Mouse (Mus musculus): ENCODE data around the gene Trafd1. TPM values are rescaled to one million over a fixed set of nuclear protein-coding genes. Genes with fewer than 3 reads are reported as not detected.

Trafd1 gene
- polyA plus RNA-seq, 1 experiment from 2014 or later: 81.0 TPM

DNA sequence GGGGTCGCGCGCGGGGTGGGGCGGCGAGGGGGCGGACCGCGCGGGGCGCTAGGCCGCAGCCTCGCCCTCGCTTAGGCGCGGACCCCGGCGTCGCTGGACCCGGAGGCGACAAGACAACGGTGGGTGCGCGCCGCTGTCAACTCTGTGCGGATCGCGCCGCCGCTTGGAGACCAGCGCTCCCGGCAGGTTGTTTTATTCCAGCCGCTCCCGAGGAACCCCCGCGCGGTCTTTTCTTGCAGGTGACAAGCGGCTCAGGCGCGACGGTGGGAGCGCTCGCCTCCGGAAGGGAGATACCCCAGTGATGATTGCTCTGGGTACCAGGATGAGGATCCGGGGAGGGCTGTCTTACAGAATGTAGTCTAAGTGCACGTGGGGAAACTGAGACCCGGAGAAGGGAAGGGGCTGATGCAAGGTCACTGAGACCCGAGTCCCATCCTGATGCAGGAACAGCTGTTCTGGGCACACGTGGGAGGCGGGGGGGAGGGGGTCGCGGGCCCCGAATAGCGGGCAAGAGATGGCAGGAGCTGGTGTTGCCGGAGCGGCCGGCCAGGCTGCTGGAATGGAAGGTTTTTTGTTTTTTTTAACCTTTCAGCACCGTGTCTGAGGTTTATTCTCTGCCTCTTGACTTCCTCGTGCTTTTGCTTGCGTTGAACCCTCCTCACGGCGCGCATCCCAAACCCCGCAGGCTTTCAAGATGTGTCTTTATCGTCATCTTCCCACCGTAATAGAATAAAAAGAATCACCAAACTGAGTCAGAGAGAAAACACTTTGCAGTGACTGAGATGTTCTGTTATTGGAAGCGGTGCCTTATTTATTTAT, 12.9 kb upstream of the Trafd1 start:
- Histone ChIP-seq H3K4me2 (replicated peaks) (peak overlapping the region; percentile 95), H3K36me3 (peaks cover 13% of the 10 kb centered on the region; the same call in 1 of the 2 replicates), H3K27me3 (no peaks in the 10 kb centered on the region), H3K9ac (peak overlapping the region; percentile 71), H3K27ac (no peak overlapping the region; the same call in 1 of the 2 replicates), H3K4me1 (peaks cover 11% of the 10 kb centered on the region), H3K4me3 (peak overlapping the region; percentile 67), H3K9me3 (no peaks in the 10 kb centered on the region)
- ATAC-seq (ENCODE audit: insufficient number of reproducible peaks, insufficient read depth, low FRiP score, low TSS enrichment): peak; percentile 58
- WGBS: under 1% methylated on average over 67 of the region's 67 CpGs

DNA sequence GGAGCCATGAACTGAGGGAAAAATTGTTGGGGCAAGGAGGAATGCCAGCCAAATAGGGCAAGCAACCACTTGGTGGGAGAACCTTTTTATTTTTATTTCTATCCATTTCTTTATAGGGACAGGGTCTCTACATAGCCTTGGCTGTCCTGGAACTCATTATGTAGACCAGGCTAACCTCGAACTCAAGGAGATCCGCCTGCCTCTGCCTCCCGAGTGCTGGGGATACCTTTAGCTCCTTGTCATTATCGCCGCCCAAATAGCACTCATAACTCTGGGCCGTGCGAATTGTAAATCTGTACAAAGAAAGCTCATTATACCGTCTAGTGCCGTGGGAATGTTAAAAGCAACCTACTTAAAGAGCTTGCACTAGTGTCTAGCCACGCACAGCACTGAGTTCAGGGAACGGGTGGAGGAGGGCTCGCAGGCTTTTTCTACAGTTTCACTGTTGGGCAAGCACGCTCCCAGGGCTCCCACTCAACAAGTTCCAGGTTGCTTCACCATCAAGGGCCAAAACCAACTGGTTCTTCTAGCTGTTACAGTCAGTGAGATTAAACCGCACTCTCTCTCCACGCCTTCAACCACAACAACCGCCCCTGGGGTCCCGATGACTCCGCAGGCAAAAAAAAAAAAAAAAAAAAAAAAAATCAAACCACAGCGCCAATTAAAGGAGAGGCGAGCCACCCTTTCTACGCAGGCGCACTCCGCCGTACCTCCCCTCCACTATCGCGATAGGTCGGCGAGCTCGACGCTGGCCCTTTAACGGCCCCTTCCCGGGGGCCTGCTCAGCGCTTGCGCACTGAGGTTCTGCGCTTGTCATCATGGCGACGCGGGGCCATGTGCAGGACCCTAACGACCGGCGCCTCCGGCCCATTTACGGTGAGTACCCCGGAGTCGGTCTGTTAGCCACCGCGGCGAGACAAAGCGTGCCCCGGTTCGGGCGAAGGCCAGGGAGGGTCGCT, 12.0 kb upstream of the Trafd1 start, which contains the start of gene Naa25:
TSS of gene Naa25 (plus strand) at position 750 of the 959 bp plus-strand sequence.
- peak; percentile 90 for ATAC-seq (ENCODE audit: insufficient number of reproducible peaks, insufficient read depth, low FRiP score, low TSS enrichment)
- peak within 1 kb of the TSS; percentile 67 for H3K4me3 ChIP-seq
- peaks cover 11% of the 10 kb centered on the region for H3K4me1 ChIP-seq
- H3K27ac ChIP-seq: peak within 1 kb of the TSS; percentile 92
- 10% methylated on average over 53 of the region's 53 CpGs for WGBS
- peak within 1 kb of the TSS; percentile 71 for H3K9ac ChIP-seq
- H3K36me3 ChIP-seq: peaks cover 13% of the 10 kb centered on the region; the same call in 1 of the 2 replicates
- peak within 1 kb of the TSS; percentile 95 for H3K4me2 ChIP-seq (replicated peaks)
- H3K27me3 ChIP-seq: no peaks in the 10 kb centered on the region
- H3K9me3 ChIP-seq: no peaks in the 10 kb centered on the region

DNA sequence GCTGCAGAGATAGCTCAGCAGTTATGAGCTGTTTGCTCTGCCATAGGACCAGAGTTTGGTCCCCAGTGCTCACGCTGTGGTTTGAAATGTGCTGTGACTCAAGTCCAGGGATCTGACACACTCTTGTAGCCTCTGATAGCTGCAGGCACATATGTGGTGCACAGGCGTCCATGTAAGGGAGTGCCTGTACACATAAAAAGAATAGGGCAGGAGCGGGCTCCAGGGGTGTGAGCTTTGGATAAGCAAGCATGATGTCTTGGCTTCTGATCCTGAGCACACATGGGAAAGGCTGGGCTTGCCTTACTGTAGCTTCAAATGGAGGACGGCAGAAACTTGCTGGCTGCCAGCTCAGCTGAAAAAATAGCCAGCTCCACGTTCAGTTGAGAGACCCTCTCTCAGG, 10.2 kb upstream of the Trafd1 start:
- H3K27ac ChIP-seq: no peak overlapping the region
- H3K4me2 ChIP-seq (replicated peaks): no peak overlapping the region
- H3K4me1 ChIP-seq: peaks cover 11% of the 10 kb centered on the region
- H3K27me3 ChIP-seq: no peaks in the 10 kb centered on the region
- H3K36me3 ChIP-seq: no peaks in the 10 kb centered on the region
- 73% methylated on average over 5 of the region's 5 CpGs for WGBS
- no peak overlapping the region for H3K9ac ChIP-seq
- ATAC-seq (ENCODE audit: insufficient number of reproducible peaks, insufficient read depth, low FRiP score, low TSS enrichment): no peak
- H3K4me3 ChIP-seq: no peak overlapping the region
- H3K9me3 ChIP-seq: no peaks in the 10 kb centered on the region

DNA sequence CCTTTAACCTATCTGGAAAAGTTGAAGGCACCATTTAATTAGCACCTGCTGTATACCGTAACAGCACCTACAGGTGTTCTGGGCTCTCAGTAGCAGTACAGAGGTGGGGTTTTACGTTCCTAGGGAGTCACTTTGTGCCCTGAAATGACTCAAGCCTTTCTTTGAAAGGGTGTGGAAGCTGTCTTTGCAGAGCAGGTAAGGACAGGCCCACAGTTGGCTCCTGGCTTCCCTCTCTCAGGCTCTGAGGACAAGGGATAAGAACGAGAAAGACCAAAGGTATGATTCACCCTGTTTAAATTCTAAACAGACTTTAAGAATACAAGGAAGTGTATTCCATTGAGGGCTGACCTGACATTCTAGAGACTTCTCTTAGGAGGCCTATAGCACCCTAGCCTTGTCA, 8.0 kb upstream of the Trafd1 start:
- Histone ChIP-seq H3K4me3 (no peak overlapping the region), H3K4me1 (no peaks in the 10 kb centered on the region; the same call in 1 of the 2 replicates), H3K9me3 (no peaks in the 10 kb centered on the region), H3K27me3 (no peaks in the 10 kb centered on the region), H3K27ac (no peak overlapping the region), H3K9ac (no peak overlapping the region), H3K4me2 (replicated peaks) (no peak overlapping the region), H3K36me3 (no peaks in the 10 kb centered on the region)
- no peak for ATAC-seq (ENCODE audit: insufficient number of reproducible peaks, insufficient read depth, low FRiP score, low TSS enrichment)
- 77% methylated on average over 3 of the region's 3 CpGs for WGBS

DNA sequence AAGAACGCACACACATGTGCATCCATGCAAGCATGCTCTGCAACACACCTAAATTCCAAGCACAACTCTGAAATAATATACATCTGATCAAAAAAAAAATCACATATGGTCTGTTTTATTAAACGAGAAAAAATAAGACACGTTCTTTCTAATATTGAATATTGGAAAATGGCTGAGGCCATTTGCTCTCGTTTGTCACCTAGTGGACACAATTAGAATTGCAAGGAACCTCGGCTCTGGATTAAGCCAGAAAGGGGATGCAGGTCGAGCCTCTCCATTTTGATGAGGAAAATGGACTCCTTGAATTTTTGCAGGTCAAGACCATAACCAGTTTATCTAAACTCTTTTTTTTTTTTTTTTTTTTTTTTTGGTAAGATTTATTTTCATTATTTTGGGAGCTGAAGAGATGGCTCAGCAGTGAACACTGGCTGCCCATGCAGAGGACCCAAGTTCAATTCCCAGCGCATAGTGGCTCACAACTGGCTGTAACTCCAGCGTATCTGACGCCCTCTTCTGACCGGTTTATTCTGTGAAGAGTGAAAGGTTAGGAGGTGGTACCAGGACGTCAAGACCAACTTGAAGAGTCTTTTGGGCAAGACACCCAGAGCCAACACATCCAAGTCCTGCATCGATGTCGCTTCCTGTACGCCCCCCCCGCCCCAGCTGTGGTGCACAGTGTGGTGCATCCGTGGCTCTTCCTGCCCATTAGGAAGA, 7.4 kb upstream of the Trafd1 start:
- Histone ChIP-seq H3K9me3 (no peaks in the 10 kb centered on the region), H3K27me3 (no peaks in the 10 kb centered on the region), H3K9ac (no peak overlapping the region), H3K4me1 (no peaks in the 10 kb centered on the region), H3K4me2 (replicated peaks) (no peak overlapping the region), H3K27ac (no peak overlapping the region), H3K36me3 (no peaks in the 10 kb centered on the region), H3K4me3 (no peak overlapping the region)
- no peak for ATAC-seq (ENCODE audit: insufficient number of reproducible peaks, insufficient read depth, low FRiP score, low TSS enrichment)
- WGBS: 54% methylated on average over 16 of the region's 16 CpGs

DNA sequence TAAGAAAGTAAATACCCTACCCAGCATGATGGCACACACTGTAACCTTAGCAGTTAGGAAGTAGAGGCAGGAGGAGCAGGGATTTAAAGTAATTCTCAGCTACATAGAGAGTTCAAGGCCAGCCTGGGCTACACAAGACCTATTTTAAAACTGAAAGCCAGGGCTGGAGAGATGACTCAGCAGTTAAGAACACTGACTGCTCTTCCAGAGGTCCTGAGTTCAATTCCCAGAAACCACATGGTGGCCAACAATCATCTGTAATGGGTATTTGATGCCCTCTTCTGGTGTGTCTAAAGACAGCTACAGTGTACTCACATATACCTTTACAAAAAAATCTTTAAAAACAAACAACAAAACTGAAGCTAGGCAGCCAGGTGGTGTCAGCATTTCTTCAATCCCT, 4.3 kb upstream of the Trafd1 start:
- H3K27ac ChIP-seq: no peak overlapping the region
- H3K4me1 ChIP-seq: peaks cover 3% of the 10 kb centered on the region; the same call in 1 of the 2 replicates
- no peak overlapping the region for H3K9ac ChIP-seq
- no peak overlapping the region for H3K4me2 ChIP-seq (replicated peaks)
- no peaks in the 10 kb centered on the region for H3K36me3 ChIP-seq
- H3K27me3 ChIP-seq: no peaks in the 10 kb centered on the region
- H3K9me3 ChIP-seq: no peaks in the 10 kb centered on the region
- no peak for ATAC-seq (ENCODE audit: insufficient number of reproducible peaks, insufficient read depth, low FRiP score, low TSS enrichment)
- no peak overlapping the region for H3K4me3 ChIP-seq

DNA sequence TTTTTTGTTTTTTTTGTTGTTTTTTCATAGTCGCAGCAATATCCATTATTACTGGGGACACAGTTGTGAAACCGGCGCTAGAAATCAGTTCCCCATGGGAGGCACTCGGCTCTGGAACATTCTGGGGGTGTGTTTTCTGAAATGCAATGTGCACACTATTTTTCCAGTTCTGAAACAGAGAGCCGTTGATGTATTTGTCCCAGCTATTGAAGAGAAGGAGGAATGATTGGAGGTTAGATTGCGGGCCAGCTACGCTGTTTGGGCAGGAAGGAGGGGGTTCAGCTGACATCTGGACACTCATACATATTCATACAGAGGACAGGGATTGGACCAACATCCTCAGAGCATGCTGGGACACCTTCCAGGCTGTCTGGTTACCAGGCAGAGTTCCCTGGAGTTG, 3.7 kb upstream of the Trafd1 start:
- Histone ChIP-seq H3K4me1 (peaks cover 7% of the 10 kb centered on the region; the same call in 1 of the 2 replicates), H3K27me3 (no peaks in the 10 kb centered on the region), H3K9ac (no peak overlapping the region), H3K4me3 (no peak overlapping the region), H3K36me3 (no peaks in the 10 kb centered on the region), H3K4me2 (replicated peaks) (no peak overlapping the region), H3K9me3 (no peaks in the 10 kb centered on the region), H3K27ac (no peak overlapping the region)
- ATAC-seq (ENCODE audit: insufficient number of reproducible peaks, insufficient read depth, low FRiP score, low TSS enrichment): no peak
- 62% methylated on average over 7 of the region's 7 CpGs for WGBS

DNA sequence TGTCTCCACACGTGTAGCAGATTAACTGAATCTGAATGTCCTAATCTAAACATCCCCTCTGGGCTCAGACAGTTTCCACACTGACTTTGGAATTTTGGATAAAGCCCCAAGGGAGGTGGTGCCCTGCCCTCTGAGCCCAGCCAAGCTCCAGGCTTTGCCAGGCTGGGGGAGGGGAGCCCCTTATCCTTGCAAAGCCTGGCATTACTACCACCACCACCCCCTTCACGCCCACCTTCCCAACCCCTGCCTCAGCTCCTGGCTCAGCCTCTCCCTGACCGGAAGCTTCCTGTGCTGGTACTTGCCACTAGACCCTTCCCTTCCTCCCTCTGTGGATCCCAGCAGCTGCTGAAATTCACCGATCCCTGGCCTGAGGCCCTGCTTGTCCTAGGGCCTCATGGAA, 1.7 kb upstream of the Trafd1 start:
- H3K27ac ChIP-seq: no peak overlapping the region
- H3K9me3 ChIP-seq: no peaks in the 10 kb centered on the region
- no peaks in the 10 kb centered on the region for H3K27me3 ChIP-seq
- no peaks in the 10 kb centered on the region for H3K36me3 ChIP-seq
- no peak overlapping the region for H3K9ac ChIP-seq
- ATAC-seq (ENCODE audit: insufficient number of reproducible peaks, insufficient read depth, low FRiP score, low TSS enrichment): no peak
- H3K4me1 ChIP-seq: peaks cover 7% of the 10 kb centered on the region; the same call in 1 of the 2 replicates
- no peak overlapping the region for H3K4me3 ChIP-seq
- H3K4me2 ChIP-seq (replicated peaks): no peak overlapping the region
- WGBS: 29% methylated on average over 4 of the region's 4 CpGs

DNA sequence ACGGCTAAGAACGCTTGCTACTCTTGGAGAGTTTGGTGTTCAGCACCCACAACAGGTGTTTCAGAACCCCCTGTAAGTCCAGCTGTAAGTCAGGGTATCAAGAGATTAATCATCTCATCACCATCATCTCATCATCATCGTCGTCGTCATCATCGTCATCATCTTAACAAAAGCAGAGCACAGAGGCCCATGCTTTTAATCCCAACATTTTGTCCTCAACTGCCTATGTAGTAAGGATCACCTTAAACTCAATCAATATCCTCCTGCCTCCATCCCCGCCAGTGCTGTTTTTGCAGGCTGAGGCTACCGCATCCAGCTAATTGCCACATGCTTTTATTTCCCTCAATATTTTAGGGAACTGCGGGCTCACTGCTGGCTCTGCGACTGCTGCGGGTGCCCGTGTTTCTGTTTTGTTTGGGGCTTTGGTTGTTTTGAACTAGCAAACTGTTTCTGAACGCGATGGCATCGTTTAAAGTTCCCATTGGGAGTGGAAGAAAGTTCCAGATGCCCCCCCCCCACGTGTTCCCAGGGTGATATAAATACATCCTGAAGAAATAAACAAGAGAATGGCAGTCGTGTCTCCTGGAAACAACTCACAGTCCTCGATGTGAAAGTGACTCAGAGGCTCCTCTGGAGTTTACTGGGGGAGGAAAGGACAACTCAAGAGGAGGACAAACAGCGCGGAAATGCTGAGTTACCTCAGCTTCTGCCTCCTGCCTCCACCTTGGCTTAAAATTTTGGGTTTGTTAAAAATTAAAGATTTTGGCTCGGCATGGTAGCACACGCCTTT, 883 bp upstream of the Trafd1 start:
- WGBS: 32% methylated on average over 22 of the region's 22 CpGs
- H3K4me1 ChIP-seq: peaks cover 7% of the 10 kb centered on the region; the same call in 1 of the 2 replicates
- H3K27ac ChIP-seq: no peak overlapping the region
- no peaks in the 10 kb centered on the region for H3K27me3 ChIP-seq
- H3K4me3 ChIP-seq: peak overlapping the region; percentile 81
- H3K9me3 ChIP-seq: no peaks in the 10 kb centered on the region
- ATAC-seq (ENCODE audit: insufficient number of reproducible peaks, insufficient read depth, low FRiP score, low TSS enrichment): no peak
- peak overlapping the region; percentile 73 for H3K4me2 ChIP-seq (replicated peaks)
- peak overlapping the region; percentile 89; the same call in 1 of the 2 replicates for H3K9ac ChIP-seq
- peaks cover 6% of the 10 kb centered on the region for H3K36me3 ChIP-seq

DNA sequence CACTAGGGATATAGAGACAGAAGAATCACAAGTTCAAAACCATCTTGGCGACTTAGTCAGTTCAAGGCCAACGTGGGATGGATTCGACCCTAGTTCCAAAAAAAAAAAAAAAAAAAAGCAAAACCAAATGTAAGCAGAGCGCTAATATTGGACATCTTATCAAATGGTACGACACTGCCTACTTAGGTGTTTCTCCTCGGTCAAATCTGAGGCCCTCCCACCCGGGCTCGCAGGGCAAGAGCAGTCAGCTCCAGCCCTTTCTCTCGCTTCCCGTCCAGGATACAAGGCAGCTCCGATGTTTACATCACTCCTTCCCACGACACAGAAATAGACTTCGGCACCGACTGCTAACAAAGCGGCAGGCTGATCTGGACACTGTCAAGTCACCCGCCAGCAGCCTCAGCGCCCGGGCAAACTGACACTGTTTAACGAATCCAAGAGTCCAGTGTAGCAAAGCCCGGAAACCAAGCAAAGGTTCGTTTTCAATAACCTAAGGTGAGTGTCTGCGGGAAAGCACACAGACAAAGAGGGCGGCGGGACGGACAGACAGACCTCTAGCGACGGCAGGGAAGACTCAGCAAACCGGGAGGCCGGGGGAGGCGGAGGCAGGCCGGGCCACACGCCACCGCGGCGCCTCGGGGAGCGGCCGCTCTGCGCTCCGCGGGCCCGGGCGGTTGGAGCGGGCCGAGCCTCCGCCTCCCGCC, 523 bp downstream of the Trafd1 start:
- H3K4me1 ChIP-seq: peaks cover 7% of the 10 kb centered on the region; the same call in 1 of the 2 replicates
- ATAC-seq (ENCODE audit: insufficient number of reproducible peaks, insufficient read depth, low FRiP score, low TSS enrichment): peak; percentile 67
- 4% methylated on average over 45 of the region's 47 CpGs for WGBS

More for the DNA sequence above, 523 bp downstream of the Trafd1 start:
- Histone ChIP-seq H3K36me3 (peaks cover 17% of the 10 kb centered on the region), H3K9me3 (peaks cover 6% of the 10 kb centered on the region), H3K27me3 (no peaks in the 10 kb centered on the region), H3K4me2 (replicated peaks) (peak overlapping the region; percentile 73), H3K9ac (peak overlapping the region; percentile 89), H3K27ac (peak overlapping the region; percentile 67), H3K4me3 (peak overlapping the region; percentile 81)
